Mouse (Mus musculus) kidney, embryonic 16.5 days (tissue): Measurements from ENCODE around the gene Cdhr2. TPM values are rescaled to one million over a fixed set of nuclear protein-coding genes. Genes with fewer than 3 reads are reported as not detected.
A peak's percentile ranks its signal among the peaks of the same experiment; 100 is the strongest.

Experiments
- ATAC-seq: fragments of 200-750 bp; cut with Nextera tagmentation; 2 replicates; pipeline ENCODE4 v1.8.0; 2017; ENCODE audit warnings: moderate TSS enrichment; ENCODE audit not compliant: low FRiP score, low TSS enrichment
- H3K27ac ChIP-seq: fragments of 300-500 bp; sonication (generic); 2 replicates; pipeline ENCODE4 v1.5.1; 2014; ENCODE audit warnings: low read length
- H3K27me3 ChIP-seq: fragments of 300-500 bp; sonication (generic); 2 replicates; pipeline ENCODE4 v1.6.1; 2014; ENCODE audit warnings: low read length, control low read depth, mixed read lengths; ENCODE audit not compliant: insufficient read depth
- H3K36me3 ChIP-seq: fragments of 300-500 bp; sonication (generic); 2 replicates; pipeline ENCODE4 v1.6.1; 2014; ENCODE audit warnings: low read length, control low read depth, mixed read lengths; ENCODE audit not compliant: insufficient read depth
- H3K4me1 ChIP-seq: fragments of 300-500 bp; sonication (generic); 2 replicates; pipeline ENCODE4 v1.6.1; 2014; ENCODE audit warnings: low read length, control low read depth, mixed read lengths; ENCODE audit not compliant: insufficient read depth
- H3K4me2 ChIP-seq: fragments of 300-500 bp; sonication (generic); replicated peaks from 2 replicates; pipeline ENCODE4 v1.6.1; 2014; ENCODE audit warnings: low read depth, low read length
- H3K4me3 ChIP-seq: fragments of 300-500 bp; sonication (generic); 2 replicates; pipeline ENCODE4 v1.5.1; 2014; ENCODE audit warnings: mild to moderate bottlenecking, low read length
- H3K9ac ChIP-seq: fragments of 300-500 bp; sonication (generic); replicated peaks from 2 replicates; pipeline ENCODE4 v1.6.1; 2014; ENCODE audit warnings: low read length
- H3K9me3 ChIP-seq: fragments of 300-500 bp; sonication (generic); 2 replicates; pipeline ENCODE4 v1.6.1; 2016; ENCODE audit warnings: low read length, control low read depth
- WGBS: fragments of 180-500 bp; shearing (Covaris S2); extraction: QIAGEN DNeasy Blood & Tissue Kit; methylation state at CpG from one replicate; pipeline ENCODE4 v1.1.7; 2014; 5-methylcytosine and 5-hydroxymethylcytosine counted together
- polyA plus RNA-seq: library from polyadenylated mRNA; unstranded; fragments of >200 nt; fragmentation: Nextera tagmentation; extraction: Ambion mirVana; gene quantifications from 2 replicates; pipeline ENCODE4 v1.2.1, GENCODE M21; 2015

Cdhr2 gene
- polyA plus RNA-seq, 1 experiment from 2014 or later: 8.6 TPM

DNA sequence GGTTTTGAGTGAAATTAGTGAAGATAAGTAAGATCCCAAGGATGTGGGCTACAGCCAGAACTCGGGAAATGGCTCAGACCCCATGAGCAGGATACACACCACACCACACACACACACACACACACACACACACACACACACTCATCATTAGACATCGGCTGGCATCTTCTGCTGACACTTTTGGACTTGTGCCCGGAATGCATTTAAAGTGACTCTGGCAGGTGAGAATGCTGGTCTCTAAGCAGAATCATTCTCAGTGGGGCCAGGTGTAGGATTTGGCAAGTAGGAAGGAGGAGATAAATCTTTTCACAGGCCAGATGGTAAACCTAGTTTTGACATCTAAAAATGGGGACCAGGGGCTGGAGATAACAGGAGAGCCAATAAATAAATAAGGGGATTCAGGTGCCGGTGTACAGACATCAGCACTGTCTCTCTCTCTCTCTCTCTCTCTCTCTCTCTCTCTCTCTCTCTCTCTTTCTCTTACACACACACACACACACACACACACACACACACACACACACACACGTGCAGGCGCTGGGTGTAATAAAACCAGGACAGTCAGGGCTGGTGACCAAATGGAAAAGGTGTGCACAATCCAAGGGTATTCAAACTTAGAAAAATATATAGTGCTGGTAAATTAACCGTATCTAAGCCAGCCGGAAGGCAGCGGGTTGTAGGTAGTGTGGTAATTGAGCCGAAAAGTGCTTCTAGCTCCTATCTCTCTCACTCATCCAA lies 56.0 kb downstream of the Cdhr2 start:
- Histone ChIP-seq H3K27me3 (peaks cover 45% of the 10 kb centered on the region), H3K9me3 (no peaks in the 10 kb centered on the region), H3K36me3 (no peaks in the 10 kb centered on the region), H3K27ac (no peak overlapping the region), H3K4me3 (peak overlapping the region; percentile 46), H3K4me2 (peak overlapping the region; percentile 58), H3K4me1 (peaks cover 16% of the 10 kb centered on the region), H3K9ac (no peak overlapping the region)
- ATAC-seq: no peak
- 39% methylated on average over 10 of the region's 10 CpGs for WGBS

DNA sequence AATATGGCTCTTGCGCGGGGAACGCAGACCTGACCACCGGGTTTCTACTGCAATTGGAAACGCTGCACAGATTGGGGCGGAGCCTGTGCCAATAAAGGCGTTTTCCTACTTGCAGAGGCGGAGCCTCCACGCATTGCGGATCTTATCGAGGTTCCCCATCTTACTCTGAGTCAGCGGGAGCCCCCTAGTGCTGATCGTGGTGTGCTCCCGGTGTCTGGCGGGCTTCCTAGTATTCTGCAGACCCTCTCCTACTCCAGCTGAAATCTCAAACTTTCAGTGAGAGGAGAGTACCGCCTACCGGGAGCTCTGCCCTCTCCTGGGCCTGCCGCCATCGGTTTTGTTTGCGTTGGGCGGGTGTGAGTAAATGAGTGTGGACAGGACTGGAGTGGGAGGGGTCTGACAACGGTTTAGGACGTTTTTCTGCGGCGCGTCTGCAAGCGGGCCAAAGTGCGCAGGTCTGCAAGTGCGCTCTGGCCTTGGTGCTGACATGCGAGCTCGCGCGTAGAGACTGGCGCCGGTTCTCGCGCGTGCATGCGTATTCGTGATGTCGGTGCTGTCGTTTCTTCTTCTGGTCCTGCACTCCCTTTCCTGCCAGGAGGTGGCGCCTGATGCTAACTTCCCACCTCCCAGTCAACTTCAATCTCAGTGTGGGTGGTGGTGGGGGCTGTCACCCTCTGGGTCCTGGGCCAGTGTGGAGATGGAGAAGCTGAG lies 56.9 kb downstream of the Cdhr2 start:
- H3K4me1 ChIP-seq: peaks cover 16% of the 10 kb centered on the region
- peak overlapping the region; percentile 58 for H3K4me2 ChIP-seq
- whole genome bisulfite sequencing: 0% methylated on average over 43 of the region's 43 CpGs
- H3K36me3 ChIP-seq: no peaks in the 10 kb centered on the region
- H3K4me3 ChIP-seq: peak overlapping the region; percentile 46
- H3K9ac ChIP-seq: no peak overlapping the region
- H3K27ac ChIP-seq: peak overlapping the region; percentile 34; the same call in 1 of the 2 replicates
- no peaks in the 10 kb centered on the region for H3K9me3 ChIP-seq
- H3K27me3 ChIP-seq: peaks cover 52% of the 10 kb centered on the region
- peak; percentile 87 for ATAC-seq

DNA sequence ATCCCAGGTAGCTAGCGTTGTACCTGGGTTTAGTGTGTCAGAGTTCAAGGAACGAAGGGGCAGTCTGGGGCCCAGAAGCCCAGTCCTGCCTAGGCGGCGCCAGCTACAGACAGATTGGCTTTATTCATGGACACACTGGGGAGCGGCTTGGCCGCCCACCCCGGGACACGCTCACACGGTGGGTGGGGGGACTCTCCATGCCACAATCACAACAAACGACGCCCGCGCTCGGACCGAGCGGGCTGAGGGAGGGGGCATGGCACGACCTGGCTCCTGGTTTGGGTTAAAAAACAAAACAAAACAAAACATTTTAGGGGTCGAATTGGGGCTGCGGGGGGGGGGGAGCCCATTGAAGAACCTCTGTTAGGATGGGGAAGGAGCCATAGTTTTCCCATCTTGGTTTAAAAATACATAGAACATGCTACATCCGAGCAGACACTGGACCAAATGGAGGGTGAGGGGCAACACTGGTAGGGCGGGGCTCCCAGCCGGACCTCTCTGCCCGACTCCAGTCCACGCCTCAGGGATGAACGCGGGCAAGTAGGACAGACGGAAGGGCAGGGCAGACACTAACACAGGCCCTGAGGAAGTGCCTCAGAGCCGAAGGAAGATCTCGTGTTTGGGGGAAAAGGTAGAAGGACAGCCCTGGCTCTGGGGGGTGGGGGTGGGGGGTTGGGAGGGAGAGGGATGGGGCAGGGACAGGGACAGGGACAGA lies 57.7 kb downstream of the Cdhr2 start:
- Histone ChIP-seq H3K27me3 (peaks cover 55% of the 10 kb centered on the region), H3K27ac (no peak overlapping the region), H3K9ac (no peak overlapping the region), H3K36me3 (no peaks in the 10 kb centered on the region), H3K9me3 (no peaks in the 10 kb centered on the region), H3K4me1 (peaks cover 16% of the 10 kb centered on the region), H3K4me3 (peak overlapping the region; percentile 2; the same call in 1 of the 2 replicates), H3K4me2 (peak overlapping the region; percentile 58)
- under 1% methylated on average over 29 of the region's 29 CpGs for WGBS
- no peak for ATAC-seq

DNA sequence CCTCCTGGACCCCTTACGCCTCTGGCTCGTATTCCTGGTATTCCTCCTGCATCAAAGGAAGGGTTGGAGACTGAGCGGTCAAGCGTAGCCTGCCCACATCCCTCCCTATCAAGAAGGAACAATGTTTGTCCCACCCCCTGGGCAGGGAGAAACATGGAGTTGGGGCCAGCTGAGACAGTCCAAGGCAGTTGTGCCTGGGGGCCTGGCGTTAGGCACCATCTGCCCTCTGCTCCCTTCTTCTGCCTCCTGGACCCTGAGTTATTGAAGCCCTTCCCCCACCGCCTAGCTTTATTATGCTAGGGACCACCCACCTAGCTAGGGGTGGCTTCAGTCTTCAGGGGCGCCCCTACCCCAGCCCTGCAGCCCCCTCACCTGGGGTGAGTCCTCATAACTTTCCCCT lies 58.2 kb downstream of the Cdhr2 start:
- no peak overlapping the region for H3K4me3 ChIP-seq
- H3K4me1 ChIP-seq: peaks cover 16% of the 10 kb centered on the region
- peaks cover 59% of the 10 kb centered on the region for H3K27me3 ChIP-seq
- H3K9me3 ChIP-seq: no peaks in the 10 kb centered on the region
- 3% methylated on average over 7 of the region's 7 CpGs for WGBS
- H3K27ac ChIP-seq: no peak overlapping the region
- no peak overlapping the region for H3K4me2 ChIP-seq
- ATAC-seq: no peak
- no peaks in the 10 kb centered on the region for H3K36me3 ChIP-seq
- no peak overlapping the region for H3K9ac ChIP-seq

DNA sequence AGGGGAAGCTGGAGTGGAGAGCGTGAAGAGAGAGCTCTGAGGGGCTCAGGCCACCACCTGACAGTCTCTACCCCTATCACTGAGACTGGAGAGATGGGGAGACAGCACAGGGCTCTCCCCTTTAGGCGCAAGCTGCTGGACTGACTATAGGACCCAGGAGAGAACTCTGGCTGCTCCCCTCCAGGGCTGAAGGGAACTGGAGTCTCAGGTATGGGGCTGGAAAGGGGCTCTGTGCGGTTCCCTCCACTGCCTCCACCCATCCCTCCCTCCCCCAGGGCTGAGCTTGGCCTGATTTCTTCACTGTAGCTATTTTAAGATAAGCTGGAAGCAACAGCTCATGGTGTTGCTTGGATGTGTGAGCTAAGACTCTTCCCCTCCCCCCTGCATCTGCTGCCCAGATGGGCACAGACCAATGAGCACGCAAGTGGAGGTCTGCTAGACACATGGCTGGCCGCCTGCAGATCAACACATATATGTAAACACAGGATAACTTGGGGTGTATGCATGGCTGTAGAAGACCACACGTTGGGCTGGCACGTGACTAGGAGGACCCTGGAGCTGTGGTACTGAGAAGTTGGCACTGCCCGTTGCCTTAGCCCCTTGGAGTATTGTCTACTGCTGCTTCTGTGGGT lies 59.0 kb downstream of the Cdhr2 start:
- Histone ChIP-seq H3K9ac (no peak overlapping the region), H3K4me2 (no peak overlapping the region), H3K9me3 (no peaks in the 10 kb centered on the region), H3K4me1 (peaks cover 16% of the 10 kb centered on the region), H3K27me3 (peaks cover 62% of the 10 kb centered on the region), H3K36me3 (no peaks in the 10 kb centered on the region), H3K4me3 (no peak overlapping the region), H3K27ac (no peak overlapping the region)
- ATAC-seq: no peak
- WGBS: 73% methylated on average over 8 of the region's 8 CpGs

DNA sequence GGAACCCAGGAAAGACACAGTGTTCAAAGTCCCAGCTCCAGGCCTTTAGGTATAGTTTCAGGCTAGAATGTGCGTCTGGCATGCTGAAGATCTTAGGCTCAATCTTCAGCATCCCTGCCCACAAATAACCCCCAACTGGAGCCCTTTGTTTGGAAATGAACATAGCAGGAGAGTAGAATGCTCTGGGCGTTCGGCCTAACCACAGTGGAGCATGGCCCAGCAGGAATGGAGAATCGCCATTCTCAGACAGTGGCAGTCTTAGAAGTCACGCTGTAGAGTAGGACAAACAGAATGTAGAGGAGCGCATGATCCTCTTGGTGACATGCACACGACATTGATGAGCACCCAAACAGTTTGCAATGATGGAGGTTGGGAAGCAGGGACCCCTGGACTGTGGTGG lies 59.6 kb downstream of the Cdhr2 start:
- Histone ChIP-seq H3K27me3 (peaks cover 64% of the 10 kb centered on the region), H3K9ac (no peak overlapping the region), H3K4me3 (no peak overlapping the region), H3K9me3 (no peaks in the 10 kb centered on the region), H3K36me3 (no peaks in the 10 kb centered on the region), H3K4me2 (no peak overlapping the region), H3K27ac (no peak overlapping the region), H3K4me1 (peaks cover 16% of the 10 kb centered on the region)
- 85% methylated on average over 7 of the region's 7 CpGs for WGBS
- no peak for ATAC-seq

DNA sequence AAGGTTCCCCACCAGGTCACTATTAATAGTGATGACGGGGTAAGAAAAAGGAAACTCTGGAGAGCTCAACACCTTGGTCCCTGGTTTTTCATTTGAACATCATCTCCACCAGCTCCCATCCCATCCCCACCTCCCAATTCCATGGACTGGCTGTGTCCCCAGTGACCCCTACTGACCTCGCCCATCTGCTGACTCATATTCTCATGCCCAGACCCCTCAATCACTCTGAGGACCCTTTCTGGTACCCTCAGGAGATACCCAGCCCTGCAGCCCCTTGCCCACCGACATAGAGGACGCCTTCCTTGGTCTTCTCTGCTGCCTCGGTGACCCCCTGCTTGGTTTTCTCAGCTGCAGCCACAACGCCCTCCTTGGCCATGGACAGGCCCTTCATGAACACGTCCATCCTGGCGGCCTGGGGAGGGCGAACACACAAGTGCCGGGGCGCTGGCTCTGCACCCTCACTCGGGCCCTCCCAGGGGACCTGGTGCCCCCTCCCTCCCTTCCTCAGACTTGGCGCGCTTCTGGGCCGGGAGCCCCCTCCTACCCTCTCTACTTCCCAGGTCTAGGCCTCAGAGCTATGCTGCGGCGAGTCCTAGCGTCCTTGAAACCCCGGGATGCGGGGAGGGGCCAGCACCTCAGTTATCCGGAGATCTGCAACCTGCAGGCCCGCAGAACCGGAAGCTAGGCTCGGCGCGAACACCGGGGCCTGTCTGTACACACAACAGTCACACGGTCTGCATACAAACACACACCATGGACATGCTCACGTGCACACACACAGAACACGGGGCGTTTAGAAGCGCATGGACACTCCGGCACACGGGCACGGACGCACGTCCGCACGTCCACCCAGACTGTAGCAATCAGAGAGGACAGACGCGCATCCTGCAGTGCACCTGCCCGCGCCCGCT lies 64.3 kb downstream of the Cdhr2 start:
- Histone ChIP-seq H3K9me3 (no peaks in the 10 kb centered on the region), H3K9ac (no peak overlapping the region), H3K27me3 (peaks cover 54% of the 10 kb centered on the region), H3K4me3 (peak overlapping the region; percentile 33), H3K4me2 (peak overlapping the region; percentile 41), H3K27ac (no peak overlapping the region), H3K36me3 (no peaks in the 10 kb centered on the region), H3K4me1 (peaks cover 6% of the 10 kb centered on the region)
- ATAC-seq: 0 out of 2 replicates have a peak, but pooled peaks have one; percentile 54
- 5% methylated on average over 44 of the region's 44 CpGs for WGBS

DNA sequence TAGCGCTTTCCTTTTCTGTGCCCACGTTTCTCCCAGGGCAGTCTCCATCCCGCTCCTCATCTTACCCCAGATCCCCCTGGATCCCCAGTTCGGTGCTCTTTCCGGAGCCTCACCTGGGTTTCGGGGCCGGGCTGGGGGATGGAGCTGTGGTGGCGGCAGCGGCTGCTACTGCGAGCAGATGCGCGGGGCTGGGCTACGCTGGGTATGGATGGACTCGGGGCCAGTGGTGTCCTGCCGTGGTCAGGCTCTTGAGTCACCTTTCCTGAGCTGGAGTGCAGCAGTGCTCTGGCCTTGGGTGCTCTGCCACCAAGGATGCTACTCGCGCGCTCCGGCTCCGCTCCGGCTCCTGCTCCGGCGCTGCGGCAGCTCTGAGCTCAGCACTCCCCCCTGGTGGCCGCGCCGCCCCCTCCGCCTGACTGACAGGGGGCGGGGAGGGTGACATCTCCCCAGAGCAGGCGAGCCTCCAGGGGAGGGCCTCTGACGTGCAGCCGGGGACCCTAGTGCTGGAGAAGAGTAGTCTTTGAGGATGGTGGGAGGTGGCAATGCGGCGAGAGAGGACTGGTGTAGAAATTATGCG lies 65.0 kb downstream of the Cdhr2 start, which contains the start of gene Sncb:
Gene Sncb, minus strand, starts transcription at position 404 of the 577 bp plus-strand sequence.
- Histone ChIP-seq H3K27me3 (peaks cover 53% of the 10 kb centered on the region), H3K9me3 (no peaks in the 10 kb centered on the region), H3K27ac (no peak within 1 kb of the TSS), H3K4me3 (peak within 1 kb of the TSS; percentile 33), H3K36me3 (no peaks in the 10 kb centered on the region), H3K4me2 (peak within 1 kb of the TSS; percentile 41), H3K9ac (no peak within 1 kb of the TSS), H3K4me1 (peaks cover 6% of the 10 kb centered on the region)
- WGBS: 2% methylated on average over 35 of the region's 35 CpGs
- ATAC-seq: 0 out of 2 replicates have a peak, but pooled peaks have one; percentile 54
